Mouse (Mus musculus): ENCODE measurements at regions not wholly inside any gene's neighbourhood (a gene's known extent, or its start where the extent isn't known, plus 50 kb on each side); places are given as distances from the start of the nearest gene placed in this dataset.
"Not testable (repeated sequence)": the region's sequence is repeated elsewhere in the genome, so short reads cannot be mapped to it uniquely, and the experiment has no call there.

GRCm38 (mm10) chr3:39780270-39780669 is 750.8 kb upstream of the Intu start:
- no peak for TF ChIP-seq POLR2A (IDR thresholded peaks at IDR 0.05; ENCODE audit: borderline replicate concordance, low read depth, low read length)
- no peak for TF ChIP-seq CTCF (IDR thresholded peaks at IDR 0.05; ENCODE audit: low read depth, low read length)
- H3K27ac ChIP-seq (ENCODE audit: insufficient read depth, low read depth, low read length), result no peak overlapping the region
- no peak overlapping the region for H3K4me3 ChIP-seq (ENCODE audit: insufficient read depth, low read length)
- H3K4me1 ChIP-seq (ENCODE audit: control insufficient read depth, insufficient read depth, low read length), result no peaks in the 10 kb centered on the region

- Histone ChIP-seq H3K4me1 (ENCODE audit: control insufficient read depth, insufficient read depth, low read length) (no peaks in the 10 kb centered on the region), H3K4me3 (ENCODE audit: insufficient read depth, low read length) (no peak overlapping the region), H3K27ac (ENCODE audit: insufficient read depth, low read depth, low read length) (no peak overlapping the region)
- TF ChIP-seq CTCF (IDR thresholded peaks at IDR 0.05; ENCODE audit: low read depth, low read length), result no peak
- TF ChIP-seq POLR2A (IDR thresholded peaks at IDR 0.05; ENCODE audit: borderline replicate concordance, low read depth, low read length), result no peak
Observed at GRCm38 (mm10) chr3:39784901-39785300, 746.2 kb upstream of the Intu start.

- Histone ChIP-seq H3K4me3 (ENCODE audit: insufficient read depth, low read length) (no peak overlapping the region), H3K27ac (ENCODE audit: insufficient read depth, low read depth, low read length) (no peak overlapping the region), H3K4me1 (ENCODE audit: control insufficient read depth, insufficient read depth, low read length) (no peaks in the 10 kb centered on the region)
- TF ChIP-seq CTCF (IDR thresholded peaks at IDR 0.05; ENCODE audit: low read depth, low read length), result no peak
- TF ChIP-seq POLR2A (IDR thresholded peaks at IDR 0.05; ENCODE audit: borderline replicate concordance, low read depth, low read length), result no peak
Observed at GRCm38 (mm10) chr3:39809586-39809985, 721.5 kb upstream of the Intu start.

- Histone ChIP-seq H3K4me3 (ENCODE audit: insufficient read depth, low read length) (no peak overlapping the region), H3K27ac (ENCODE audit: insufficient read depth, low read depth, low read length) (no peak overlapping the region), H3K4me1 (ENCODE audit: control insufficient read depth, insufficient read depth, low read length) (no peaks in the 10 kb centered on the region)
- TF ChIP-seq POLR2A (IDR thresholded peaks at IDR 0.05; ENCODE audit: borderline replicate concordance, low read depth, low read length) (no peak), CTCF (IDR thresholded peaks at IDR 0.05; ENCODE audit: low read depth, low read length) (peak; percentile 66)
Observed at GRCm38 (mm10) chr3:39814814-39815213, 716.3 kb upstream of the Intu start.

DNA sequence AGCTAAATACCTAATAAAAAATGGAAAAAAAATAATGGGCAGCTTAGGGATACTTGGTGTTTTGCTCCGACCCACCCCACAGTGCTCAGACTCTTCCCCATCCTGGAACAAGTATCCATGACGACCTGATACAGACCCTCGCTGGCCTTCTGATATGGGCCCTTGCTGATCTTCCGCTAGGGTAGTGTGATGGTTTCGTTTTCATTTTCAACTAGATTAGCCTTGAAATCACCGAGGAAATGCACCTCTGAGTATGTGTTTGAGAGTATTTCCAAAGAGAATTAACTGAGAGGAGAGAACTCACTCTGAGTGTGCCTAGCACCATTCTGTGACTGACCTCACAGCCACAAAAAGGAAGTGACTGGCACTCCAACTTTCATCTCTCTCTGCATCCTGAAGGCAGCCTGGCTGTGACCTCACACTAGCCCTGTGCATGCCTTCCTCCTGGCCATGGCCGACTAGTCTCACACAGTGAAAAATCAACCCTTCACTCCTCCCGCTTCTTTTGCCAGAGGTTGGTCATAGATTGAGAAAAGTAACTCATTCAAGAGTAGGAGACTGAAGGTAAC is 700.5 kb upstream of the Intu start:
- H3K4me3 ChIP-seq (ENCODE audit: insufficient read depth, low read length), result no peak overlapping the region
- no peaks in the 10 kb centered on the region for H3K4me1 ChIP-seq (ENCODE audit: control insufficient read depth, insufficient read depth, low read length)
- TF ChIP-seq CTCF (IDR thresholded peaks at IDR 0.05; ENCODE audit: low read depth, low read length) (no peak), POLR2A (IDR thresholded peaks at IDR 0.05; ENCODE audit: borderline replicate concordance, low read depth, low read length) (no peak)
- H3K27ac ChIP-seq (ENCODE audit: insufficient read depth, low read depth, low read length), result no peak overlapping the region

GRCm38 (mm10) chr3:39838377-39839145 is 692.5 kb upstream of the Intu start:
- no peak for TF ChIP-seq CTCF (IDR thresholded peaks at IDR 0.05; ENCODE audit: low read depth, low read length)
- no peak overlapping the region for H3K4me3 ChIP-seq (ENCODE audit: insufficient read depth, low read length)
- H3K27ac ChIP-seq (ENCODE audit: insufficient read depth, low read depth, low read length), result no peak overlapping the region
- no peaks in the 10 kb centered on the region for H3K4me1 ChIP-seq (ENCODE audit: control insufficient read depth, insufficient read depth, low read length)

DNA sequence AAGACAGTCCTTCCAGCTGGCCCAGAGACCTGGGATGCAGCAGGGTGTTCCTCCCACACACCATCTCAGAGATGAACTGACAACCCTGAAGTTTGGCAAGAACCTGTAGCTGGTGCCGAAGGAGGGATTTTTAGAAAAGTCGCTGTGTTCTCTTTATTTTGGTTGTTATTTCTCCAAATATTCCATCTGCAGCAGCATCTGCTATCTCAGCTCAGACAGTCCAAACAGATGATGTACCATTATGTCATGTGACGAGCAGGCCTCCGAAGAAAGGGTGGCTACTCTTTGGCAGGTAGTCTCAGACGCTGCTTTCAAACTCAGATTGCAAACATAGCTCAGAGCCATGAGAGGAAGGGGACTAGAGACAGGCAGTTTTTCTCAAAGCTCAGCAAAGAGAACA is 690.1 kb upstream of the Intu start:
- Histone ChIP-seq H3K4me3 (ENCODE audit: insufficient read depth, low read length) (no peak overlapping the region), H3K27ac (ENCODE audit: insufficient read depth, low read depth, low read length) (no peak overlapping the region), H3K4me1 (ENCODE audit: control insufficient read depth, insufficient read depth, low read length) (no peaks in the 10 kb centered on the region)
- no peak for TF ChIP-seq POLR2A (IDR thresholded peaks at IDR 0.05; ENCODE audit: borderline replicate concordance, low read depth, low read length)
- TF ChIP-seq CTCF (IDR thresholded peaks at IDR 0.05; ENCODE audit: low read depth, low read length), result no peak

GRCm38 (mm10) chr3:39845123-39845522 is 686.0 kb upstream of the Intu start:
- TF ChIP-seq POLR2A (IDR thresholded peaks at IDR 0.05; ENCODE audit: borderline replicate concordance, low read depth, low read length), result no peak
- no peak for TF ChIP-seq CTCF (IDR thresholded peaks at IDR 0.05; ENCODE audit: low read depth, low read length)
- Histone ChIP-seq H3K4me1 (ENCODE audit: control insufficient read depth, insufficient read depth, low read length) (no peaks in the 10 kb centered on the region), H3K27ac (ENCODE audit: insufficient read depth, low read depth, low read length) (no peak overlapping the region), H3K4me3 (ENCODE audit: insufficient read depth, low read length) (no peak overlapping the region)

DNA sequence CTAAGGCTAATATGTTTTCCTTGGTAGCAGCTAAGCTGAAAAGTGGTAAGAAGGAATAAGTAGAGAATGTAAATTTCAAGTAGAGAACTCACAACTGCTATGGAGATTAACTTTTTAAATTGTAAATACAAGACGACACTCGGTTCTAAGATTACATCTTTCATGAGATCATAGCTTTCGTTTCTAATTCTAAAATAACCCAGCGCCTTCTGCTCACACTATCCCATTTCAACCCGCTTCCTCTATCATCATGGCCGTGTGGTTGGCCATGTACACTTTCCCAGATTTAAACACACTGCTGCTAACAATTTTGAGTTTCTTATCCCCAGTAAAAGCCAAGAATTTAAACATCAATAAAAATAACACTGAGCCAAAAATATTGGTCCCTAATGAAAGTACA is 682.3 kb upstream of the Intu start:
- Histone ChIP-seq H3K4me3 (ENCODE audit: insufficient read depth, low read length) (no peak overlapping the region), H3K27ac (ENCODE audit: insufficient read depth, low read depth, low read length) (no peak overlapping the region), H3K4me1 (ENCODE audit: control insufficient read depth, insufficient read depth, low read length) (no peaks in the 10 kb centered on the region)
- TF ChIP-seq CTCF (IDR thresholded peaks at IDR 0.05; ENCODE audit: low read depth, low read length) (no peak), POLR2A (IDR thresholded peaks at IDR 0.05; ENCODE audit: borderline replicate concordance, low read depth, low read length) (no peak)

GRCm38 (mm10) chr3:39857214-39857839 is 673.8 kb upstream of the Intu start:
- no peak overlapping the region for H3K4me3 ChIP-seq (ENCODE audit: insufficient read depth, low read length)
- no peaks in the 10 kb centered on the region for H3K4me1 ChIP-seq (ENCODE audit: control insufficient read depth, insufficient read depth, low read length)
- no peak overlapping the region for H3K27ac ChIP-seq (ENCODE audit: insufficient read depth, low read depth, low read length)
- TF ChIP-seq CTCF (IDR thresholded peaks at IDR 0.05; ENCODE audit: low read depth, low read length) (no peak), POLR2A (IDR thresholded peaks at IDR 0.05; ENCODE audit: borderline replicate concordance, low read depth, low read length) (no peak)

DNA sequence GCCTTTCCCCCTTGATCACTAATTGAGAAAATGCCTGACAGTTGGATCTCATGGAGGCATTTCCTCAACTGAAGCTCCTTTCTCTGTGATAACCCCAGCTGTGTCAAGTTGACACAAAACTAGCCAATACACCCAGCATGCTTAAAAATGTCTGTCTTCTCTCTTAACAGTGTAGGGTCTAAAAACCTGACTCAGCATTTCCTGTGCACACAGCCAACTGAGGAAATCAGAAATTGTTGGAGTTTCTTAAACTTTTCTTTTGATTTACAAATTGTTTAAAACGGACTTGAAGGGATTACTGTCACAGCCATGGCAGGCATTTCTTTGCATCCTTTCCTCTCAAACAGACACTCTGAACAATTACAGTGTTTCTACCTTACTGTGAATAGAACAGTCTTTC is 655.0 kb upstream of the Intu start:
- not testable (repeated sequence) for H3K4me3 ChIP-seq (ENCODE audit: insufficient read depth, low read length); H3K27ac ChIP-seq (ENCODE audit: insufficient read depth, low read depth, low read length); H3K4me1 ChIP-seq (ENCODE audit: control insufficient read depth, insufficient read depth, low read length)
